Comparison of ENCODE assay signal across 8 mouse cellular contexts in the genomic region with DNA sequence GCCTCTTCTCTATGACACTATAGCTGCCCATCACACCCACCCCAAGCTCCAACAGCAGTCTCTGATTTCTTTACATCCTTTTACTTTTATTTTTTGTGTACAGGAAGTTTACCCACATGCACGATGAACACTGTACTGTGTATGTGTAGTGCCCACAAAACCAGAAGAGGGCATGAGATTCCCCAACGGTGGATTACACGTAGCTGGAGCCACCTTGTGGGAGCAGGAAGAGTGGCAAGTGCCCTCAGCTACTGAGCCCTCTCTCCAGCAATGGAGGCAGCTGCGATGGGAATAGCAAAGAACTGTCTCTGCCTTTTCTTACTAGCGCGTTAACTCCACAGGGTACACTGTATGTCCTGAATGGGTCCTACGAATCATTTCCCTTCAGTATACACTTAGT. TPM values are rescaled to one million over a fixed set of nuclear protein-coding genes. Genes with fewer than 3 reads are reported as not detected.
DNase-seq lines count a peak whose midpoint lies in the region.

No protein-coding gene starts in this region.

- intact Hi-C loops in gastrocnemius, postnatal 14 days (cut with DNase I; ENCODE audit: low total_unique reads): no loop called here

- DNase-seq in gastrocnemius, adult 18-20 months (ENCODE audit: low spot score): peak; percentile 30
- no peak for DNase-seq in gastrocnemius, adult 8-10 months (ENCODE audit: low spot score in 2 of 2)
- peak; percentile 47 for DNase-seq in Muller cell, postnatal 12 days (ENCODE audit: inconsistent ontology term)
- DNase-seq in cerebellum, postnatal 25 days: peak; percentile 69 to 82
- peak; percentile 41 for DNase-seq in gastrocnemius, postnatal 14 days
- peak; percentile 68 to 74 for DNase-seq in kidney, postnatal 4 days
- DNase-seq in lung, postnatal 14 days: peak; percentile 60
- peak; percentile 81 to 82 for DNase-seq in right cerebral cortex, postnatal 10 days (ENCODE audit: low spot score in 2 of 2)

RNA-seq across cellular contexts. Expression of a gene that starts 37.6 kb away (rescaled TPM):
- total RNA-seq in gastrocnemius, adult 18-20 months (2021): 1 to 10 TPM; 8.5 to 8.7 TPM
- 1 to 10 TPM; 6.7 to 8.1 (median 7.2) TPM for total RNA-seq in gastrocnemius, adult 8-10 months (2022)
- 10 to 100 TPM; 11.9 to 13.4 TPM for total RNA-seq in gastrocnemius, postnatal 14 days (2021)

Comparison
In these comparisons a context has a peak if more than half of its experiments do, and no peak if none do; other contexts are left out.
1. DNase-seq: peak in gastrocnemius, adult 18-20 months (single experiment), Muller cell, postnatal 12 days (single experiment), cerebellum, postnatal 25 days (2 of 2), gastrocnemius, postnatal 14 days (single experiment), kidney, postnatal 4 days (2 of 2), lung, postnatal 14 days (single experiment) and right cerebral cortex, postnatal 10 days (2 of 2); none in gastrocnemius, adult 8-10 months (0 of 2).